Mouse (Mus musculus) ES-E14 (cell line): ENCODE data around the gene Zmat3. TPM values are rescaled to one million over a fixed set of nuclear protein-coding genes. Genes with fewer than 3 reads are reported as not detected.

Source experiments
- DNase-seq: peaks from one replicate; pipeline ENCODE4 v3.0.0-alpha.2; 2013; ENCODE audit warnings: low read depth, low spot score
- H3K27ac ChIP-seq: 2 replicates; pipeline ENCODE4 v1.5.1; 2012; ENCODE audit warnings: low read depth, mild to moderate bottlenecking, low read length, moderate library complexity, mixed read lengths; ENCODE audit not compliant: poor library complexity, insufficient read depth, severe bottlenecking
- H3K36me3 ChIP-seq: 2 replicates; pipeline ENCODE4 v1.6.1; 2012; ENCODE audit warnings: mild to moderate bottlenecking, low read length, moderate library complexity, mixed read lengths; ENCODE audit not compliant: control insufficient read depth, poor library complexity, insufficient read depth, severe bottlenecking
- H3K4me1 ChIP-seq, 2 experiments: fragments of 150-350 bp in 1 of 2; sonication (generic) in 1 of 2; 2 replicates each; pipeline ENCODE4 v1.6.1; 2012; ENCODE audit warnings: low read length in 2 of 2, mild to moderate bottlenecking in 1 of 2, mixed read lengths in 1 of 2; ENCODE audit not compliant: control insufficient read depth in 2 of 2, insufficient read depth in 2 of 2, poor library complexity in 1 of 2
- H3K4me3 ChIP-seq, 2 experiments: fragments of 150-350 bp in 1 of 2; sonication (generic) in 1 of 2; 2 replicates each; pipeline ENCODE4 v1.5.1; 2012; ENCODE audit warnings: low read length in 2 of 2, low read depth in 1 of 2, mild to moderate bottlenecking in 1 of 2, mixed read lengths in 1 of 2; ENCODE audit not compliant: insufficient read depth in 1 of 2, poor library complexity in 1 of 2, severe bottlenecking in 1 of 2
- H3K9ac ChIP-seq: 2 replicates; pipeline ENCODE4 v1.6.1; 2012; ENCODE audit warnings: low read depth, mild to moderate bottlenecking, low read length, mixed read lengths; ENCODE audit not compliant: poor library complexity, insufficient read depth, severe bottlenecking
- H3K9me3 ChIP-seq: fragments of 150-350 bp; sonication (generic); 2 replicates; pipeline ENCODE4 v1.6.1; 2012; ENCODE audit warnings: low read depth, mild to moderate bottlenecking, low read length; ENCODE audit not compliant: control insufficient read depth, insufficient read depth
- CHD2 ChIP-seq: IDR thresholded peaks from 2 replicates; pipeline ENCODE4 v1.6.1; 2014; ENCODE audit warnings: mild to moderate bottlenecking, low read depth, low read length, inconsistent platforms
- HCFC1 ChIP-seq: IDR thresholded peaks from 2 replicates; pipeline ENCODE4 v1.6.1; 2012; ENCODE audit warnings: low read length, inconsistent platforms, borderline replicate concordance; ENCODE audit not compliant: insufficient read depth
- MAFK ChIP-seq: IDR thresholded peaks from 2 replicates; pipeline ENCODE4 v1.6.1; 2014; ENCODE audit warnings: mild to moderate bottlenecking, low read depth, low read length, inconsistent platforms; ENCODE audit not compliant: insufficient read depth
- ZC3H11A ChIP-seq: IDR thresholded peaks from 2 replicates; pipeline ENCODE4 v1.6.1; 2012; ENCODE audit warnings: low read depth, mild to moderate bottlenecking, inconsistent platforms, low read length, borderline replicate concordance
- ZNF384 ChIP-seq: IDR thresholded peaks from 2 replicates; pipeline ENCODE4 v1.6.1; 2012; ENCODE audit warnings: low read depth, low read length, inconsistent platforms
- in situ Hi-C, 2 experiments: fragments of 600-800 bp; cut with MboI; formaldehyde crosslinking; loops; one replicate each; pipeline ENCODE4 v1.15.1; 2025; ENCODE audit warnings: low sequenced_read_pairs in 2 of 2, inconsistent platforms in 1 of 2; ENCODE audit not compliant: unreplicated experiment in 2 of 2
- total RNA-seq: library from RNA; depleted of rRNA; stranded (reverse); fragments of 300-350 nt; gene quantifications from 2 replicates; pipeline ENCODE4 v1.2.3, GENCODE M21; 2012

Gene Zmat3
- total RNA-seq, 1 experiment: 30.9 TPM

- no peak for DNase-seq
- H3K4me1 ChIP-seq: no peaks in the 10 kb centered on the region; a peak in 1 of 4 replicates
- in situ Hi-C loops: no loop called here
- H3K27ac ChIP-seq: no peak overlapping the region
- TF ChIP-seq ZC3H11A (no peak), ZNF384 (no peak), MAFK (no peak), HCFC1 (no peak)
- H3K36me3 ChIP-seq: no peaks in the 10 kb centered on the region
- H3K9ac ChIP-seq: no peak overlapping the region
- no peaks in the 10 kb centered on the region for H3K9me3 ChIP-seq
- no peak overlapping the region for H3K4me3 ChIP-seq
These were observed 27.0 kb upstream of the Zmat3 start for GRCm38 (mm10) chr3:32392841-32393240.

GRCm38 (mm10) chr3:32381556-32381955 lies 15.7 kb upstream of the Zmat3 start:
- Histone ChIP-seq H3K4me3 (no peak overlapping the region), H3K27ac (no peak overlapping the region), H3K9ac (no peak overlapping the region), H3K36me3 (no peaks in the 10 kb centered on the region), H3K4me1 (no peaks in the 10 kb centered on the region), H3K9me3 (no peaks in the 10 kb centered on the region)
- in situ Hi-C loops: loop anchor here in 1 of 2 experiments (10.0 kb wide), 1 partner anchor 123 kb away; no protein-coding TSS in a partner anchor
- DNase-seq: no peak
- no peak for TF ChIP-seq CHD2
- no peak for TF ChIP-seq MAFK

- Histone ChIP-seq H3K4me1 (no peaks in the 10 kb centered on the region), H3K9ac (no peak overlapping the region), H3K4me3 (no peak overlapping the region), H3K9me3 (no peaks in the 10 kb centered on the region), H3K36me3 (no peaks in the 10 kb centered on the region), H3K27ac (no peak overlapping the region)
- in situ Hi-C loops: loop anchor here in 1 of 2 experiments (10.0 kb wide), 1 partner anchor 125 kb away; no protein-coding TSS in a partner anchor
- no peak for TF ChIP-seq CHD2
- peak; percentile 66; the same call in 1 of the 2 replicates for TF ChIP-seq ZC3H11A
- no peak for TF ChIP-seq ZNF384
- no peak for TF ChIP-seq MAFK
- TF ChIP-seq HCFC1: no peak
- no peak for DNase-seq
These were observed 14.1 kb upstream of the Zmat3 start for GRCm38 (mm10) chr3:32379891-32380290.

GRCm38 (mm10) chr3:32373236-32373635 lies 7.4 kb upstream of the Zmat3 start:
- Histone ChIP-seq H3K27ac (no peak overlapping the region), H3K4me1 (no peaks in the 10 kb centered on the region), H3K9me3 (no peaks in the 10 kb centered on the region), H3K4me3 (no peak overlapping the region), H3K36me3 (no peaks in the 10 kb centered on the region), H3K9ac (no peak overlapping the region)
- in situ Hi-C loops: no loop called here
- TF ChIP-seq CHD2 (no peak), ZNF384 (no peak), HCFC1 (no peak), ZC3H11A (no peak), MAFK (no peak)
- no peak for DNase-seq

GRCm38 (mm10) chr3:32372470-32372869 lies 6.7 kb upstream of the Zmat3 start:
- TF ChIP-seq HCFC1: no peak
- TF ChIP-seq ZC3H11A: no peak
- no peak for TF ChIP-seq CHD2
- no peak for TF ChIP-seq MAFK
- TF ChIP-seq ZNF384: no peak
- Histone ChIP-seq H3K4me1 (no peaks in the 10 kb centered on the region), H3K36me3 (no peaks in the 10 kb centered on the region), H3K9me3 (no peaks in the 10 kb centered on the region), H3K9ac (no peak overlapping the region), H3K27ac (no peak overlapping the region), H3K4me3 (no peak overlapping the region)
- in situ Hi-C loops: no loop called here
- DNase-seq: no peak
